Mouse (Mus musculus) heart, adult 2 months (tissue): ENCODE data around the gene Supt4a. TPM values are rescaled to one million over a fixed set of nuclear protein-coding genes. Genes with fewer than 3 reads are reported as not detected.
A peak's percentile ranks its signal among the peaks of the same experiment; 100 is the strongest.

Source experiments
- DNase-seq, 2 experiments: peaks; one replicate each; pipeline ENCODE4 v3.0.0; 2021
- H3K27ac ChIP-seq: fragments of 200-600 bp; 2 replicates; pipeline ENCODE4 v1.8.1; 2022
- H3K27me3 ChIP-seq: fragments of 200-500 bp; 2 replicates; pipeline ENCODE4 v1.6.1; 2012; ENCODE audit warnings: mild to moderate bottlenecking, low read length, inconsistent platforms, mixed read lengths; ENCODE audit not compliant: control insufficient read depth, insufficient read depth
- H3K36me3 ChIP-seq: fragments of 200-500 bp; 2 replicates; pipeline ENCODE4 v1.6.1; 2012; ENCODE audit warnings: low read length, inconsistent platforms; ENCODE audit not compliant: control insufficient read depth, insufficient read depth
- H3K4me1 ChIP-seq: fragments of 200-500 bp; 2 replicates; pipeline ENCODE4 v1.6.1; 2011; ENCODE audit warnings: low read length; ENCODE audit not compliant: control insufficient read depth, insufficient read depth
- H3K4me3 ChIP-seq: fragments of 200-600 bp; 2 replicates; pipeline ENCODE4 v1.8.1; 2022
- H3K79me2 ChIP-seq: fragments of 200-500 bp; replicated peaks from 2 replicates; pipeline ENCODE4 v1.6.1; 2012; ENCODE audit warnings: mild to moderate bottlenecking, inconsistent platforms, low read length, moderate library complexity, mixed read lengths; ENCODE audit not compliant: control insufficient read depth, insufficient read depth
- H3K9ac ChIP-seq: fragments of 200-500 bp; 2 replicates; pipeline ENCODE4 v1.6.1; 2012; ENCODE audit warnings: low read depth, mild to moderate bottlenecking, control low read depth, inconsistent platforms, low read length, mixed read lengths
- CTCF ChIP-seq: fragments of 200-600 bp; IDR thresholded peaks from 2 replicates; pipeline ENCODE4 v1.8.1; 2022; ENCODE audit warnings: antibody characterized with exemption, mild to moderate bottlenecking, moderate library complexity
- EP300 ChIP-seq: fragments of 200-500 bp; IDR thresholded peaks from 2 replicates; pipeline ENCODE4 v1.6.1; 2011; ENCODE audit warnings: low read depth, low read length, control low read depth; ENCODE audit not compliant: insufficient read depth
- POLR2A ChIP-seq: fragments of 200-500 bp; IDR thresholded peaks from 2 replicates; pipeline ENCODE4 v1.6.1; 2011; ENCODE audit warnings: mild to moderate bottlenecking, low read depth, low read length, control low read depth; ENCODE audit not compliant: insufficient read depth
- WGBS: fragments of 180-500 bp; shearing (Covaris S2); methylation state at CpG from one replicate; pipeline ENCODE4 v1.1.7; 2018; 5-methylcytosine and 5-hydroxymethylcytosine counted together
- intact Hi-C: fragments of 180-260 bp; cut with DNase I; formaldehyde crosslinking; loops from one replicate; pipeline ENCODE4 v1.15.1; 2025
- polyA plus RNA-seq: library from polyadenylated mRNA; depleted of rRNA; stranded (reverse); fragments of >200 nt; gene quantifications from 2 replicates; pipeline ENCODE4 v1.2.3, GENCODE M21; 2012
- total RNA-seq, 2 experiments: library from RNA; stranded (reverse); gene quantifications; 2 replicates each; pipeline ENCODE4 v1.2.3; 2021

Supt4a gene
- total and polyA plus RNA-seq, 3 experiments: 41.4 to 47.5 (median 44.6) TPM

GRCm38 (mm10) chr11:87763988-87764876 is 26.9 kb downstream of the Supt4a start:
- Histone ChIP-seq H3K27ac (no peak overlapping the region), H3K79me2 (no peaks in the 10 kb centered on the region), H3K27me3 (peaks cover 30% of the 10 kb centered on the region), H3K4me3 (peak overlapping the region; percentile 12; the same call in 1 of the 2 replicates), H3K9ac (no peak overlapping the region), H3K36me3 (no peaks in the 10 kb centered on the region), H3K4me1 (no peaks in the 10 kb centered on the region)
- DNase-seq: peak in 1 of 2 experiments; percentile 21
- 4% methylated on average over 65 of the region's 65 CpGs for WGBS
- TF ChIP-seq EP300: no peak
- TF ChIP-seq CTCF: no peak
- no peak for TF ChIP-seq POLR2A
- intact Hi-C loops: no loop called here

- Histone ChIP-seq H3K9ac (no peak overlapping the region), H3K27me3 (peaks cover 14% of the 10 kb centered on the region), H3K36me3 (no peaks in the 10 kb centered on the region), H3K4me1 (no peaks in the 10 kb centered on the region), H3K79me2 (no peaks in the 10 kb centered on the region), H3K4me3 (no peak overlapping the region), H3K27ac (no peak overlapping the region)
- 60% methylated on average over 4 of the region's 4 CpGs for WGBS
- intact Hi-C loops: no loop called here
- DNase-seq: no peak
- TF ChIP-seq CTCF: no peak
- no peak for TF ChIP-seq POLR2A
- TF ChIP-seq EP300: no peak
Measured at GRCm38 (mm10) chr11:87768745-87769144, 31.4 kb downstream of the Supt4a start.

GRCm38 (mm10) chr11:87770989-87771388 is 33.6 kb downstream of the Supt4a start:
- Histone ChIP-seq H3K4me3 (no peak overlapping the region), H3K9ac (no peak overlapping the region), H3K79me2 (no peaks in the 10 kb centered on the region), H3K27ac (no peak overlapping the region), H3K36me3 (no peaks in the 10 kb centered on the region), H3K27me3 (no peaks in the 10 kb centered on the region; the same call in 1 of the 2 replicates), H3K4me1 (no peaks in the 10 kb centered on the region)
- peak; percentile 55 to 73 for DNase-seq
- TF ChIP-seq EP300: 0 out of 2 replicates have a peak, but pooled peaks have one; percentile 22
- peak; percentile 95 for TF ChIP-seq CTCF
- TF ChIP-seq POLR2A: no peak
- 49% methylated on average over 3 of the region's 3 CpGs for WGBS
- intact Hi-C loops: loop anchor here (1.0 to 2.0 kb wide), 2 partner anchors 109 to 556 kb away; partner anchors contain the start of gene Rnf43

GRCm38 (mm10) chr11:87772354-87772753 is 35.0 kb downstream of the Supt4a start:
- no peaks in the 10 kb centered on the region for H3K36me3 ChIP-seq
- H3K79me2 ChIP-seq: no peaks in the 10 kb centered on the region
- no peak for TF ChIP-seq CTCF
- 87% methylated on average over 3 of the region's 3 CpGs for WGBS
- no peak overlapping the region for H3K9ac ChIP-seq
- H3K4me3 ChIP-seq: no peak overlapping the region
- no peaks in the 10 kb centered on the region for H3K27me3 ChIP-seq
- intact Hi-C loops: no loop called here
- no peak for DNase-seq
- H3K4me1 ChIP-seq: no peaks in the 10 kb centered on the region
- no peak overlapping the region for H3K27ac ChIP-seq

- Histone ChIP-seq H3K27ac (no peak overlapping the region), H3K36me3 (no peaks in the 10 kb centered on the region), H3K79me2 (no peaks in the 10 kb centered on the region), H3K4me3 (peak overlapping the region; percentile 18; the same call in 1 of the 2 replicates), H3K27me3 (peaks cover 1% of the 10 kb centered on the region; the same call in 1 of the 2 replicates), H3K4me1 (no peaks in the 10 kb centered on the region), H3K9ac (no peak overlapping the region)
- 11% methylated on average over 32 of the region's 32 CpGs for WGBS
- peak in 1 of 2 experiments; percentile 41 for DNase-seq
- TF ChIP-seq POLR2A (no peak), CTCF (no peak), EP300 (no peak)
- intact Hi-C loops: no loop called here
Measured at GRCm38 (mm10) chr11:87778100-87778765, 40.9 kb downstream of the Supt4a start.
